Mouse (Mus musculus): ENCODE data around the gene Ppa2.
A peak's percentile ranks its signal among the peaks of the same experiment; 100 is the strongest.

Gene Ppa2

DNA sequence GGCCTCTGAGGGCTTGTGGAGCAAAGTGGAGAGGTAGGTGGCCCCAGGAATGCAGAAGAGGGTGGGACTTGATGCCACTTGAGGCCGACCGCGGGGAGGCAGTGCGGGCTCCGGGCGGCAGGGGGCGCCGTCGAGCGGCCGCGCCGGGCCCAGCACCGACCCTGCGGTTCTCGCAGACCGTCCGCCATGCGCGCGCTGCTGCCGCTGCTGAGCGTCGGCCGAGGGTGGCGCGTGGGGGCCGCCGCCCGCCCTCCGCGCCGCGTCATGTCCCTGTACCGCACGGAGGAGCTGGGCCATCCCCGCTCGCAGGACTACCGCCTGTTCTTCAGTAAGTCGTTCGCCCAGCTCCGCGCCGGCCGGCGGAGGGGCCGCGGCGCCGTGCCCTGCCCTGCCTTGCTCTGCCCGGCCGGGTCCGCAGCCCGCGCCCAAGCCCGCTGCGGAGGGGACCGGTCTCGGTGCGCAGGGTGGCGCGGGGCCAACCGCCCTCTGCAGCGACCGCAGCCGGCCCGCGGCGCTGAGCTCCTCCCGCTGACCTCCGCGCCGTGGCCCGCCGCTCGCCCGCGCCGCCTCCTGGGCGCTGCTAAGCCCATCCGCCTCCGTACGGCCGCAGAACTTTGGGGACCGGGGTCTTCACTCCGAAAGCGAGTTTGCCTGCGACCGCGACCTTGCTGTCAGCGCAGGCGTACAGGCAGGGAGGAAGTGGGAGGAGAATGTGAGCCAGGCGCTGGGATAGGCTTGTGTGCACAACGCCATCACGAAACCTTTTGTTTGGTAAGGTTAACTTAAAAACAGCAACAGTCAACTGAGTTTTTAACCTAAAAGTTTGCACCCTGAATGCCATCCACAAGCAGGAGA is at the start of gene Ppa2:
TSS of gene Ppa2 (plus strand) at position 157 of the 855 bp plus-strand sequence.
- peak; percentile 61 for DNase-seq (ENCODE audit: low read depth, low spot score)

DNA sequence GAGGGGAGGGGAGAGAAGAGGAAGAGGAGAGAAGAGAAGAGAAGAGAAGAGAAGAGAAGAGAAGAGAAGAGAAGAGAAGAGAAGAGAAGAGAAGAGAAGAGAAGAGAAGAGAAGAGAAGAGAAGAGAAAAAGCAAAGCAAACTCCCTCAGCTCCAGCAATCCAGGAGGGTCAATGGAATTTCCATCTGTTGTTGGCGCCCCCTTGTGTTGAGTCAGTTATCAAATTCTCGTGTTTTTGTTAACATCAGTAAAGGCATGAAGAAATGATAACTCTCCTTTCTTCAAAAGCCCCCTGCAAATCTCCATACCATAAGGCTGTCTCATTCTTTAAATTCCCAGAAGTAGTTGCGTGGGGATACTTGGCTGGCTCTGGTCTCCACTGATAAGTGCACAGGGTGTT is 38.0 kb upstream of the Ppa2 start:
- DNase-seq (ENCODE audit: low read depth, low spot score): peak; percentile 11

DNA sequence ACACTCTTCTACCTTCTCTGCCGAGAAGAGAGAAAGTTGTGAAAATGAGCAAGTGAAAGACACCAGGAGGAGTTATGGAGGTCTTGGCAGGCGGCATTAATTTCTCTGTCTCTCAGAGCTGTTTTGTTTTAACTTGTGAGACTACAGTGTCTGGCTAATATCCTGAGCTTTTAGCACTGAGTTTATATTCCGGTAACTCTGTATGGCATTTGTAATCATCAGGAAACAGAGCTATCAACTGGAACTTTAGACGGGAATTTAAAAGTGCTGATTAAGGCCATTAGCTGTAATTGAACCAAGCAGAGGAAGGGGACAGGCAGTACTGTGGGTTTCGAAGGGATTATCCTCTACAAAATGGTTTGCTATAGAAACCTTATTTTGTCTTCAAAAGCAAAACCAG is 25.3 kb upstream of the Ppa2 start:
- no peak for DNase-seq (ENCODE audit: low read depth, low spot score)

DNA sequence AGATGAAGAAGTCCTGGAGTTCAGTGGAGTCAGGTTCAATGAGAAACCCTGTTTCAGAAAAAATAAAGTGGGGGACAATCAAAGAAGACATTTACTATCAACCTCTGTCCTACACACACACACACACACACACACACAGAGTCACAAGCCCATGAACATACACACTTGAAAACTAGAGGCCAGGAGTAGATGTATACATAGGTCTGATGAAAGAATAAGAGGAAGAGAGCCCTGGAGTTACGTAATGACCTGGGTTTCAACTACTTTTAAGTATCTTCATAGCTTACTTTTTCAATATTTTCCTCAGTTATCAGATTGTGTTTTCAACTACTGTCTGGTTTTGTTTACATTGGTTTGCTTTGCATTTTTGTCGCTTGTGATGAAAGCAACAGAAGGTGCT is 21.1 kb upstream of the Ppa2 start:
- no peak for DNase-seq (ENCODE audit: low read depth, low spot score)

DNA sequence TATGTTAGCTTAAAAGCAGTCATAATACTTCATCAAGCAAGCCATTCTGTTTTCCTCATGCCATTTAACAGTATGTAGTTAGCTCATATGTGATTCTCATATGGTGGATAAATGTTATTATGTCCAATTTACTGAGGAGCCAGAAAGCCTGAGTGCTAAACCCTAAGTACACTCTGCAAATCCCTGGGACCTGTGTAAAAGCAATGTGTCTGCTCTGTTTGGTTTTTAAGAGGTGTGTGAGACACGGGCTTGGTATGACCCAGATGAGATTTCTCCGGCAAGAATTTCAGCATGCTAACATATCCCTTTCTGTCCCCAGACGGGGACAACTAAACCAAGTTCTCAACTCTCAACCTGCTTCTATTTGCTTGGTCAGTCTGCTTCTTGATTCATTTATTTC is 5.6 kb upstream of the Ppa2 start:
- DNase-seq (ENCODE audit: low read depth, low spot score): no peak

DNA sequence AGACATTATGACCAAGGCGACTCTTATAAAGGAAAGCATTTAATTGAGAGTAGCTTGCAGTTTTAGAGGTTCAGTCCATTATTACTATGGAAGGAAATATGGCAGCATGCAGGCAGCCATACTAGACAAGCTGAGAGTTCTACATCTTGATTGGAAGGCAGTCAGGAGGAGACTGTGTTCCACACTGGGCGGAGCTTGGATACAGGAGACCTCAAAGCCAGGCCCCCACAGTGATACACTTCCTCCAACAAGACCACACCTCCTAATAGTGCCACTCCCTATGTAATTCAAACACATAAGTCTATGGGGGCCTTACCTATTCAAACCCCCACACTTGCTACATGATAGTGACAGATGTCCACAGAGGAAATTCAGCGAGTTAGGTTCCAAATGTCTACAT is 1.5 kb upstream of the Ppa2 start:
- no peak for DNase-seq (ENCODE audit: low read depth, low spot score)

DNA sequence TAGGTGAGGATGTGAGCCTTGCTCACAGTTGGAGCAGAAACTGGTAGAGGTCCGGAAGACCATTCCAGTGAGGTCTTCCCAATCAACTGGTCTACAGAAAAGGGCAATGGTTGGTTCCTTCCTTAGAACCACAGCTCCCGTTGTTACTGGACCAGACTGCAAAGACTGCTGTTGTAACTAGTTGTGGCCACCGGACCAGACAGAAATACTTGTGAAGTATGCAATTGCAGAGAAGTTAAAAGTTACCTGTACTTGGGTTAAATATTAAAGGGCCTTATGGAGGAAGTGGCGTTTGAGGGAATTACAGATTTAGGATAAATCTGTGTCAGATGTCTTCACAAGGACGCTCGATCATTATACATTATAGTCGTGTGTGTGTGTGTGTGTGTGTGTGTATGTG is 551 bp upstream of the Ppa2 start:
- no peak for DNase-seq (ENCODE audit: low read depth, low spot score)

DNA sequence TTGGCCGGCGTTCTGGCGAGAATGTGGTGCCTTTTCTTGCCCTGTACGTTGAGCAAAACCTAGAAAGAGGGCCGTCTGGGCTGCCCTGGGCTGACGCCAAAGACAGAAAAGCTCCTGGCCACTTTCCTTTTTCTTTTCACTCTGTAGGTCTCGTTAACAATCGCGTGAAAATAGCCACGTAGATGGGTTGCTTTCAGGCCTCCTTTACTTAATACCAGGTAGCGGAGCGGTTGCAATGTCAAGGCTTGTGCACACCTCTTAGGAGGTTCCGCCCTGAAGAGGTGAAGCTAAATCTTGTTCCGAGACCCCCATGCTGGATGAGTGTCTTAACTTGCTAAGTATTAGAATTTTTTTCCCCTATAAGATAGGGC is 884 bp downstream of the Ppa2 start:
- DNase-seq (ENCODE audit: low read depth, low spot score): no peak

DNA sequence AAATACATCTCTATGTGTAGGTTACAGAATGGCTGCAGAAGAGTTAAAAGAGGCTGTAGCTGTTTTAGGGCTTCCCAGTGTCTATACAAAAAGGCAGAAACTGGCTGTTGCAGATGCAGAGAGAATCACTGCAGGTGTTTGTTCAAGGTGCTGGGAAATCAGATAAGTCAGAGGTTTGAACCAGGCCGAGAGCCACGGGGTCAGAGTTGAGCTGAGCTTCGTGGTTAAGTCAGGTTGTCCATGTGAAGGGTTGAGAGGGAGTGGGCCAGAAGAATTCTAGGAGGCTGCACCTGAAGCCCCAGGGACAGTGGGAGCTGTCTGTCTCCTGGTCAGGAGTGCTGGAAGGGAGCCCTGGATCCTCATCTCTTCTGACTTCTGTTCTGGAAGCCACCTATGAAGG is 2.4 kb downstream of the Ppa2 start:
- no peak for DNase-seq (ENCODE audit: low read depth, low spot score)

DNA sequence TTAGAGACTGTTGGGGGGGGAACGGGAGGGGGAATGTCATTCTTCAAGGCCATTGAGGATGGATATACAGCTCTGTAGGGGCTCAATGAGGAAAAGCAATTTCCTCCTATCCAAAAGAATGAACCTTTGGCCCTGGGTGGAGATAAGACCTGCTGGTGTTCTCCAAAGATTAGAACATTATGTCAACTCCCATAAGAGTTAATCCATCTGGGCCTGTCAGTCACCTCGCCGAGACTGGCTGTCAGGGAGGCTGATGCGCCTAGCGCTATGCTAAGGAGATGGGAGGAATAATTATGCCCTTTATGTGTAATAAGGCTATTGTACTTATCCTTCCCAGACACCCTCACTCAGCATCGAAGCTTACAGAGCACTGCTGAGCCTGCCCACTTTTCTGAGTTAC is 2.9 kb downstream of the Ppa2 start:
- DNase-seq (ENCODE audit: low read depth, low spot score): no peak

DNA sequence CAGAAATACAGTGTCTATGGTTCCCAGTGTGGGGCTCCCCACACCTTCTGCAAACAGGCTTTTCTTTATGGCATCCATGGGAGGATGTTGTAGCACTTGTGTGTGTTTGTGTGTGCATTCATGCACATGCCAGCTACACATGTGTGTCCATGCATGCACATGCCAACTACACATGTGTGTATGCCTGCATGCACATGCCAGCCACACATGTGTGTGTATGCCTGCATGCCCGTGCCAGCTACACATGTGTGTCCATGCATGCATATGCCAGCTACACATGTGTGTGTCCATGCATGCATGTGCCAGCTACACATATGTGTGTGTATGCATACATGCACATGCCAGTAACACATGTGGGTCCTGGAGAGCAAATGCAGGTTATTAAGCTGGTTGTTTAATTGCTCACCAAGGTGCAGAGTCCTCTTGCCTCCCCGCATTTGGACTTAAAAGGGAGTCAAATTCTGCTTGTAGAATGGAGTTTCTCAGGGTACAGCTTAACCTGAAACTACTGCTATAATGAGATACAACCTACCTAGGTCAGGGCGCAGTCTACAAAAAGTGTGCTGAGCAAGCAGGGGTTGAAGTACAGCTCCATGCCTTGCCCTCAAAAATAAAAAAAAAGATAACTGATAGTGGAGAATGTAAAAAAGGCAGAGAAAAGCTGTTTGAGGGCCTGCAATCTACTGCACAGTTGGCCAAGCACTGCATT is 3.7 kb downstream of the Ppa2 start:
- no peak for DNase-seq (ENCODE audit: low read depth, low spot score)

DNA sequence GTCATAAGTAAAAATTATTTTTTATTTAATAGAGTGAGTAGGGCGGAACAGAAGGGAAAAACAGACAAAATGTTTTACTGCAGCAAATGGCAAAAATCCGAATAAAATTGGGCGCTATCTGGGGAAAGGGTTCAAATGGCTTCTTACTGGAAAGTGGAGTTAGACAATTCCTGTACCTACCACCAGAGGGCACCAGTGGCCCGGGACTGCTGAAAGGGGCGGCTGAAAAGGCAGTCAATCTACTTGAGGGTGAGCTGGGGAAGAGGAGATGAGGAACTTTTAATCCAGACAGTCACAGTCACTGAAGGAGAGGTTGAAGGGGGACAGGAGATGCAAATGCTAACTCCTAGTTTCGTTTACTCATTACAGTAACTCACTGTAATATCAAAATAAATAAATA is 4.6 kb downstream of the Ppa2 start:
- DNase-seq (ENCODE audit: low read depth, low spot score): no peak

DNA sequence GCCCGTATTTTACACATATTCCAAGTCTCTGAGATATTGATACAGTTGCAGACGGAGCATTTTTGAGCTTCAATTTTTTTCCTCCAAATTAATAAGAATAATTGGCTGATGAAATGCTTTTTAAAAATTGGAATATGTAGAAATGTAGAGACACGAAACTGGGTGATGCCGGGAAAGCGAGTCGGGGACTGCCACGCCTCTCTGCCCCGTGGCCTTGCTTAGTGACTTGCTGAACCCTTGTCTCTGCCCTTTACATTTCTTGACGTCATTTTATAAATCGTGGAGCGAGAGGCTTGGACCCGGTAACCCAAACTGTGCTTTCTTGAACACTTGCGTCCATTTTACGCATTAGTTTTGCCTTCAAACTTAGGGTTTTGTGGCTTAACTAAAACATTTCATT is 5.1 kb downstream of the Ppa2 start:
- DNase-seq (ENCODE audit: low read depth, low spot score): no peak

DNA sequence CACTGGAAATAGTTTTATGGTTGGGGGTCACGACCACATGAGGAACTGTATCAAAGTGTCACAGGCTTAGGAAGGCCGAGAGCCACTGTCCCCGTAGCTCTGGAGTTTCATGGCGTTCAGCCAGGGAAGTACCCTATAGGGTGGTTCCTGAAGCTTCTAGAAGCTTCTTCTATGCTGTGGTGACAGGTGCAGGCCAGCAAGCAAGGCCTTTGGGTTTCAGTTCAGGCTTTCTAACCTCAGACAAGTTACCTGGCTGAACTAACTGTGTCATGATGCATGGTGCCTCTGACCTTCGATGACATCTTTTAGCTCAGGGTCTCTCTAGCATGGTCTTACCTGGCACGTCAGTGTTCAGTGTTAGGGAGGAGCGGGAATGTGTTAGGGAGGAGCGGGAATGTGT is 5.7 kb downstream of the Ppa2 start:
- DNase-seq (ENCODE audit: low read depth, low spot score): no peak

DNA sequence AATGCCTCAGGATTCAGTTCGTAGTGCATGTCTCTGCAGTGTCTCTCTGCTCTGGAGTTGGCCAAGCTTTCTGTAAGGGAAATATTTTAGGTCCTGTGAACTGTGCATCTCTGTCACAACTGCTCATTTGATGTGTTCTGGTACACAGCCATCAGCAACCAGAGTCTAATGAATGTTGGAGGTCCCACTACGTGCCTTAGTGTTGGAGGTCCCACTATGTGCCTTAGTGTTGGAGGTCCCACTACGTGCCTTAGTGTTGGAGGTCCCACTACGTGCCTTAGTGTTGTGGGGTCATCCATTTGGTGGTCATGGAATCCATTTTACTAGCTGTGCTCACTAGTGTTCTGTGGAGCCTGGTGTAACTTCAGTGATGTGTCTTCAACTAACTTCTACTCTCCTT is 7.9 kb downstream of the Ppa2 start:
- DNase-seq (ENCODE audit: low read depth, low spot score): no peak

DNA sequence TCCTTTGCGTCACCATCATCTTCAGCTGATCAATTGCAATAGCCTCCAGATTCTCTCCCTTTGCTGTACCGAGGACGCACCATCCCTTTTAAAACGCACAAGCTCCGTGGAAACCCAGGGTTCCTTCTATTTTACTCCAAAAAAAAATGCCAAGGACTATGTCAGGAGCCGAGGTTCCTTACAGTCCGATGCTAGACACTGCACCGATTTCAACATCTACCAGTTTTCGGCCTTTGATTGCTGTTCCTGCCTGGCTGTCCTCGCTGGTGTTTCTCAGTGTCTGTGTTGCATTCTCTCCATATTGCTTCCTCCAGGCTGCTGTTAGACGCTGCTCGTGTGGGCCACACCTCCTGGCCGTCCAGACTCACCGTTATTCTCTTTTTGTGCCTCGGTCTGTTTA is 8.7 kb downstream of the Ppa2 start:
- no peak for DNase-seq (ENCODE audit: low read depth, low spot score)

DNA sequence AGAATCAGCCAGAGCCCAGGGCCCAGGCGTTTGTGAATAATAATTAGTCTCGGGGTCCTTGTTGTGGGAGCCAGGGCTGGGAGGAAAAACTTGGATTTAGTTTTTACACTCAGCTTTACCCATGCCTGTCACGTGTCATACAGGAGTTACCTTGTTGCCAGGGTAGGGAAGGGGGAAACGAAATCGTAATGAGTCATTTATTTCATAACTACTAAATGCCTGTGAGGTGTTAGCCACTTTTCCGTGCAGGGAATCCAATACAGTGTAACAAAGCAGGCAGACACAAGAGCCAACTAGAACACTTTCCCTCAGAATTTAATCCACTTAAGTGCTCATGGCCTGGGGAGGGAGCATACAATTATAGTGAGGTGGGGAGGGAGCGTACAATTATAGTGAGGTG is 9.9 kb downstream of the Ppa2 start:
- DNase-seq (ENCODE audit: low read depth, low spot score): no peak

DNA sequence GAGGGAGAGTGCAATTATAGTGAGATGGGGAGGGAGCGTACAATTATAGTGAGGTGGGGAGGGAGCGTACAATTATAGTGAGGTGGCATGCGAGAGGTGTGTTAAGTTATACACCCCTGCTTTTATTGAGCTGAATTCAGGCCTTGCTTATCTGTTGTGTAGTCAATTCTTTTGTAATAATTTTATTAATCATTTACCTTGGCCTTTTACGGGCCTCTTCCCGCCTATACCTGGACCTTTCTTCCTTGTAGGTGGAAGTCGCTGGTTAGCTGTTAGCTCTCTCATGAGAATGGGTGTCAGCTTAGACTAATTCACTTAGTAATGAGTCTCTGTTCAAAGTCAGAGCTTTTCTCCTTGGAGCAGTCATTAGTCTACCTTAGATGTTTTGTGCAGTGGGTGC is 10.4 kb downstream of the Ppa2 start:
- no peak for DNase-seq (ENCODE audit: low read depth, low spot score)

DNA sequence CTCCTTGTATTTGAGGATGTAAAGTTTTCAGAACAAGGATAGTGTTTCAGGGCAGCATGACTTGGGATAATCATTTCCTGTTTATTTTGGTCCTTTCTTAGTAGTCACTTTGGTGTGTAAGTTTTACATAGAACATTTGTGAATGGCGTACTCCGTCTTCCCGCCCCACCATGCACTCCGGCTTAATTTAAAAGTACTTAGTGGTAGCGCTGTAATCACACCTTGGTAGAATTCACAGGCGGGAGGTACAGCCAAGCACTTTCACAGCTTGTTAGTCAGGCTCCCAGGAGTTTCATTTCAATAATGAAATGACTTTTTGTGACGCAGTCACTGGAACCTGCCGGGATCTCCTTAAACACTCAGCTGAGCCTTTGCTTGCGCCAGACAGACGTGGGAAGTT is 12.0 kb downstream of the Ppa2 start:
- no peak for DNase-seq (ENCODE audit: low read depth, low spot score)

DNA sequence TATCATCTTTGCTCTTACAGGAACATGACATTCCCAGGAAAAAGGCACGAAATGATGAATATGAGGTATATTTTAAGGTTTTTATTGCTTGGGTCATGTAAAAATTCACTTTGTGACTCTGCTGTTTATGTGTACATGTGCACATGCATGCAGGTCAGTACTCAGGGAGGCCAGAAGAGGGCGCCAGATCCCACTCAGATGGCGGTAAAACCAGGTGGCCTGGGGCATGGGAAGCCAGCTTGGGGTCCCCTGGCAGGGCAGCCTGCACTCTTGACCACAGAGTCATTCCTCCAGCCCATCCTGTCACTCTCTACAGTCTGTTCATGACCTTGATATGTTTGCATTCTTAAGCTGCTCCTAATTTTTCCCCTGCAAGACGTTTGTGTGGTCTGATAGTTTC is 12.6 kb downstream of the Ppa2 start:
- DNase-seq (ENCODE audit: low read depth, low spot score): no peak

DNA sequence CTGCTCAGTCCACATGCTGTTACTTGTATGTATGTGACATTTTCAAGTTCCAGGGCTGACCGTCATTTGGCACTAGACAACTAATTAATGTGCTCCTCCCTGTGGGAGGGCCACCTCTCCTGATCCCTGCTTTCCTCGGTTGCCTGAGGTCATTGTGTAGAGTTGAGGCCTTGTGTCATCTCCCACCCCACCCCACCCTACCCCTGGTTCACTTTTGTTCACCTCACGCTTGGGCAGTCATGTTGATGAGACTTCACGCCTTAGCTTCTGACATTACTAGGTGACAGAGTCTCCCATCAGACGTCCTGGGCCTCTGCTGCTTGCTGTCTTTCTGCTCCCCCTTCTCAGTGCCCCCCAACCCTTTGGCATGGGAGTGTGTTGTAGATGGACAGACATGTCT is 15.2 kb downstream of the Ppa2 start:
- DNase-seq (ENCODE audit: low read depth, low spot score): no peak

DNA sequence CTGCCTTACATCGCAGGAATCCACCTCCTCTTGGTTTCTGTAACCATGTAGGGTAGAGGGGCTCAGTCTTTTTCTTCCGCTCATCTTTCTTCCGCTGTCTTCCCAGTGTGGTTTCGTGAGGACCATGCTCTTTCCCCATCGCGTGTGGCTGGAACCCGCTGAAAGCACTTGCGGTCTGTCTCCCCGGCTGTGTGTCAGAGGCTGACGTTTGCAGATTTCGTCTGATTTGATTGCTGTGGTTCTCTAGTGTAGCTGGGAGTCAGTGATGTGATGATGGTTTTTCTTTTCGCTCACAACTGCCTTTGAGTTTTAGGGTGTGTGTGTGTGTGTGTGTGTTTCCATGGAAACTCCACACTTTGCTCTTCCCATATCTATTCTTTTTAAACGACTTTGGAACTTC is 18.6 kb downstream of the Ppa2 start:
- no peak for DNase-seq (ENCODE audit: low read depth, low spot score)

DNA sequence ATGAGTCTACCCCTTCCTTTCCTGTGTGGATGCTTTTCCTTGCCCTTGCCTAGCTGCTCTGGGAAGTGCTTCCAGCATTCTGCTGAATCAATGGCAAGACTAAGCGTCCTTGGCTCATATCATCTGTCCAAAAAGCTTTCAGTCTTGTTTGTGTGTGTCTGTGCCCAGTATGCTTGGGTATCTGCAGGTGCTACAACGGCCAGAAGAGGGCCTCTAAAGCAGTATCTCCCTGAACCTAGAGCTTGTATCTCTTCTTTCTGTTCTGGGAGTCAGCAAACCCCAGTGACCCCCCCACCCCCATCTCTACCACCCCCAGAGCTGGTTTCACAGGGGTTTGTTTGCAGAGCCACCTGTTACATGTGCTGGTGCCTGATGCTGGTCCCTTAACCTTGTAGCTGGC is 19.5 kb downstream of the Ppa2 start:
- DNase-seq (ENCODE audit: low read depth, low spot score): no peak

All from WW6 (cell line).